Mouse (Mus musculus) MEL (cell line): ENCODE results near the gene Fam43a. TPM values are rescaled to one million over a fixed set of nuclear protein-coding genes. Genes with fewer than 3 reads are reported as not detected.

ENCODE experiments used
- DNase-seq: peaks from one replicate; pipeline ENCODE4 v3.0.0; 2011; ENCODE audit warnings: low read depth, low spot score
- H3K27ac ChIP-seq: 2 replicates; pipeline ENCODE4 v1.5.1; 2012; ENCODE audit warnings: low read depth, mild to moderate bottlenecking, control low read depth, low read length, moderate library complexity; ENCODE audit not compliant: control insufficient read depth
- H3K27me3 ChIP-seq, 2 experiments: fragments of 150-350 bp in 1 of 2; sonication (generic) in 1 of 2; 2 replicates each; pipeline ENCODE4 v1.6.1; 2012; ENCODE audit warnings: low read length in 2 of 2, mild to moderate bottlenecking in 2 of 2, improper control_type of control experiment in 1 of 2, moderate library complexity in 1 of 2; ENCODE audit not compliant: insufficient read depth in 2 of 2, control insufficient read depth in 1 of 2
- H3K36me3 ChIP-seq, 2 experiments: 2 replicates each; pipeline ENCODE4 v1.6.1; 2012 to 2014; ENCODE audit warnings: low read length in 2 of 2, improper control_type of control experiment in 1 of 2, inconsistent platforms in 1 of 2, mild to moderate bottlenecking in 1 of 2; ENCODE audit not compliant: insufficient read depth in 2 of 2, control insufficient read depth in 1 of 2
- H3K4me1 ChIP-seq, 2 experiments: fragments of 150-350 bp in 1 of 2; sonication (generic) in 1 of 2; 2 replicates each; pipeline ENCODE4 v1.6.1; 2012; ENCODE audit warnings: low read length in 2 of 2, improper control_type of control experiment in 1 of 2, mild to moderate bottlenecking in 1 of 2; ENCODE audit not compliant: insufficient read depth in 2 of 2, control insufficient read depth in 1 of 2
- H3K4me3 ChIP-seq, 2 experiments: fragments of 150-350 bp in 1 of 2; sonication (generic) in 1 of 2; 2 replicates each; pipeline ENCODE4 v1.5.1; 2012; ENCODE audit warnings: low read depth in 2 of 2, low read length in 2 of 2, mild to moderate bottlenecking in 2 of 2, moderate library complexity in 2 of 2, control low read depth in 1 of 2, improper control_type of control experiment in 1 of 2; ENCODE audit not compliant: control insufficient read depth in 1 of 2, insufficient read depth in 1 of 2
- H3K79me2 ChIP-seq: 2 replicates; pipeline ENCODE4 v1.6.1; 2012; ENCODE audit warnings: mild to moderate bottlenecking, low read length, moderate library complexity; ENCODE audit not compliant: control insufficient read depth, poor library complexity, insufficient read depth
- H3K9ac ChIP-seq: 2 replicates; pipeline ENCODE4 v1.6.1; 2012; ENCODE audit warnings: low read depth, mild to moderate bottlenecking, control low read depth, low read length, moderate library complexity; ENCODE audit not compliant: control insufficient read depth, poor library complexity, severe bottlenecking
- H3K9me3 ChIP-seq: fragments of 150-350 bp; sonication (generic); replicated peaks from 2 replicates; pipeline ENCODE4 v1.6.1; 2012; ENCODE audit warnings: mild to moderate bottlenecking, low read length, improper control_type of control experiment, moderate library complexity; ENCODE audit not compliant: insufficient read depth
- CHD1 ChIP-seq: IDR thresholded peaks from 2 replicates; pipeline ENCODE4 v1.6.1; 2012; ENCODE audit warnings: low read depth, mild to moderate bottlenecking, inconsistent platforms, low read length, improper control_type of control experiment
- CHD2 ChIP-seq: IDR thresholded peaks from 2 replicates; pipeline ENCODE4 v1.6.1; 2011; ENCODE audit warnings: low read length, improper control_type of control experiment
- CTCF ChIP-seq, 3 experiments: IDR thresholded peaks in 2 of 3; conservative IDR thresholded peaks in 1 of 3; 2 replicates each; pipeline ENCODE4 v1.5.1; 2011 to 2012; ENCODE audit warnings: low read length in 3 of 3, low read depth in 2 of 3, mild to moderate bottlenecking in 2 of 3, improper control_type of control experiment in 1 of 3, inconsistent platforms in 1 of 3, mixed read lengths in 1 of 3, moderate library complexity in 1 of 3; ENCODE audit not compliant: control insufficient read depth in 1 of 3, insufficient read depth in 1 of 3, poor library complexity in 1 of 3, severe bottlenecking in 1 of 3
- E2F4 ChIP-seq: IDR thresholded peaks from 2 replicates; pipeline ENCODE4 v1.6.1; 2011; ENCODE audit warnings: low read depth, low read length, improper control_type of control experiment, borderline replicate concordance
- ETS1 ChIP-seq: IDR thresholded peaks from 2 replicates; pipeline ENCODE4 v1.6.1; 2012; ENCODE audit warnings: low read depth, mild to moderate bottlenecking, inconsistent platforms, low read length, improper control_type of control experiment, moderate library complexity
- GATA1 ChIP-seq: IDR thresholded peaks from 2 replicates; pipeline ENCODE4 v1.6.1; 2011; ENCODE audit warnings: low read depth, low read length, improper control_type of control experiment
- JUND ChIP-seq: IDR thresholded peaks from 2 replicates; pipeline ENCODE4 v1.6.1; 2011; ENCODE audit warnings: low read depth, mild to moderate bottlenecking, improper control_type of control experiment, low read length
- MAFK ChIP-seq: IDR thresholded peaks from 2 replicates; pipeline ENCODE4 v1.6.1; 2011; ENCODE audit warnings: low read depth, mild to moderate bottlenecking, low read length, improper control_type of control experiment, borderline replicate concordance
- MAX ChIP-seq: IDR thresholded peaks from 2 replicates; pipeline ENCODE4 v1.6.1; 2011; ENCODE audit warnings: low read length, improper control_type of control experiment
- MAZ ChIP-seq: IDR thresholded peaks from 2 replicates; pipeline ENCODE4 v1.6.1; 2012; ENCODE audit warnings: low read depth, mild to moderate bottlenecking, inconsistent platforms, low read length, improper control_type of control experiment
- NRF1 ChIP-seq: IDR thresholded peaks from 2 replicates; pipeline ENCODE4 v1.6.1; 2014; ENCODE audit warnings: low read depth, mild to moderate bottlenecking, inconsistent platforms, low read length, improper control_type of control experiment, moderate library complexity; ENCODE audit not compliant: poor library complexity, insufficient read depth, severe bottlenecking
- POLR2AphosphoS2 ChIP-seq: IDR thresholded peaks from 2 replicates; pipeline ENCODE4 v1.6.1; 2011; ENCODE audit warnings: low read length, improper control_type of control experiment
- RAD21 ChIP-seq: IDR thresholded peaks from 2 replicates; pipeline ENCODE4 v1.6.1; 2011; ENCODE audit warnings: mild to moderate bottlenecking, low read depth, low read length, improper control_type of control experiment
- TAL1 ChIP-seq: IDR thresholded peaks from 2 replicates; pipeline ENCODE4 v1.6.1; 2012; ENCODE audit warnings: mild to moderate bottlenecking, inconsistent platforms, low read length, moderate library complexity, mixed read lengths
- TCF12 ChIP-seq: IDR thresholded peaks from 2 replicates; pipeline ENCODE4 v1.6.1; 2014; ENCODE audit warnings: low read depth, mild to moderate bottlenecking, inconsistent platforms, low read length, improper control_type of control experiment, moderate library complexity
- UBTF ChIP-seq: IDR thresholded peaks from 2 replicates; pipeline ENCODE4 v1.6.1; 2012; ENCODE audit warnings: low read depth, mild to moderate bottlenecking, inconsistent platforms, low read length, improper control_type of control experiment, moderate library complexity, borderline replicate concordance; ENCODE audit not compliant: insufficient read depth
- USF2 ChIP-seq, 2 experiments: IDR thresholded peaks; 2 replicates each; pipeline ENCODE4 v1.6.1; 2011 to 2012; ENCODE audit warnings: improper control_type of control experiment in 2 of 2, low read length in 2 of 2, borderline replicate concordance in 1 of 2, inconsistent platforms in 1 of 2, low read depth in 1 of 2, mild to moderate bottlenecking in 1 of 2; ENCODE audit not compliant: insufficient read depth in 1 of 2
- ZKSCAN1 ChIP-seq: IDR thresholded peaks from 2 replicates; pipeline ENCODE4 v1.6.1; 2012; ENCODE audit warnings: low read depth, mild to moderate bottlenecking, inconsistent platforms, low read length, improper control_type of control experiment, moderate library complexity
- polyA plus RNA-seq, 2 experiments: library from polyadenylated mRNA; stranded (reverse) in 1 of 2; unstranded in 1 of 2; fragments of >175 nt in 1 of 2; fragments of >200 nt in 1 of 2; gene quantifications; 2 replicates each; pipeline versions ENCODE4 v1.2.1 to v1.2.4; 2012; ENCODE audit warnings: low replicate concordance in 2 of 2, low read depth in 1 of 2; ENCODE audit not compliant: insufficient read length in 2 of 2, insufficient read depth in 1 of 2, missing spikeins in 1 of 2
- total RNA-seq: library from RNA; depleted of rRNA; stranded (reverse); fragments of 300-350 nt; gene quantifications from 2 replicates; pipeline ENCODE4 v1.2.3, GENCODE M21; 2012

The Fam43a gene
- total and polyA plus RNA-seq, 3 experiments: 0.08 to 0.68 TPM; not detected in 1

GRCm38 (mm10) chr16:30624640-30625039, 25.1 kb downstream of the Fam43a start:
- no peaks in the 10 kb centered on the region for H3K36me3 ChIP-seq
- no peak overlapping the region for H3K9ac ChIP-seq
- no peak for DNase-seq
- no peaks in the 10 kb centered on the region for H3K9me3 ChIP-seq
- TF ChIP-seq UBTF: no peak
- TF ChIP-seq, all 39 proteins: peak for 0
- Histone ChIP-seq H3K79me2 (no peaks in the 10 kb centered on the region), H3K27ac (no peak overlapping the region), H3K4me3 (no peak overlapping the region), H3K27me3 (peaks cover 23 to 26% of the 10 kb centered on the region in 2 experiments), H3K4me1 (no peaks in the 10 kb centered on the region)

GRCm38 (mm10) chr16:30627586-30628337, 28.2 kb downstream of the Fam43a start:
- H3K27ac ChIP-seq: no peak overlapping the region
- TF ChIP-seq CHD2 (no peak), NRF1 (no peak), RAD21 (no peak), TAL1 (no peak)
- H3K9me3 ChIP-seq: no peaks in the 10 kb centered on the region
- peaks cover 9 to 14% of the 10 kb centered on the region in 2 experiments for H3K27me3 ChIP-seq
- DNase-seq: no peak
- H3K36me3 ChIP-seq: no peaks in the 10 kb centered on the region
- no peaks in the 10 kb centered on the region for H3K4me1 ChIP-seq
- H3K79me2 ChIP-seq: no peaks in the 10 kb centered on the region
- no peak overlapping the region for H3K4me3 ChIP-seq
- H3K9ac ChIP-seq: no peak overlapping the region

- no peak overlapping the region for H3K9ac ChIP-seq
- H3K9me3 ChIP-seq: no peaks in the 10 kb centered on the region
- H3K27me3 ChIP-seq: peaks cover 5 to 14% of the 10 kb centered on the region in 2 experiments
- no peak overlapping the region for H3K27ac ChIP-seq
- H3K79me2 ChIP-seq: no peaks in the 10 kb centered on the region
- no peak for DNase-seq
- H3K36me3 ChIP-seq: no peaks in the 10 kb centered on the region
- no peak overlapping the region for H3K4me3 ChIP-seq
- TF ChIP-seq MAZ: no peak
- TF ChIP-seq MAX: no peak
- TF ChIP-seq GATA1: no peak
- no peak for TF ChIP-seq TCF12
- no peak for TF ChIP-seq MAFK
- no peak for TF ChIP-seq CHD2
- no peak for TF ChIP-seq CHD1
- TF ChIP-seq ETS1: no peak
- TF ChIP-seq E2F4: no peak
- no peak for TF ChIP-seq POLR2AphosphoS2
- no peak for TF ChIP-seq CTCF (IDR thresholded peaks at IDR 0.05 in 2 of 3, conservative IDR thresholded peaks at IDR 0.05 in 1 of 3; ENCODE audit: control insufficient read depth in 1 of 3, insufficient read depth in 1 of 3, low read depth in 2 of 3, low read length in 3 of 3, poor library complexity in 1 of 3, severe bottlenecking in 1 of 3)
- no peak for TF ChIP-seq JUND
- TF ChIP-seq USF2 (IDR thresholded peaks at IDR 0.05; ENCODE audit: borderline replicate concordance in 1 of 2, insufficient read depth in 1 of 2, low read depth in 1 of 2, low read length in 2 of 2): no peak
- no peak for TF ChIP-seq ZKSCAN1
- H3K4me1 ChIP-seq: no peaks in the 10 kb centered on the region
Measured at GRCm38 (mm10) chr16:30628401-30628800, 28.9 kb downstream of the Fam43a start.
